Mouse (Mus musculus) lung, adult 2 months (tissue): ENCODE measurements around the gene Stat1.

Experiments used
- CTCF ChIP-seq: fragments of 200-500 bp; IDR thresholded peaks from 2 replicates; pipeline ENCODE4 v1.5.1; 2011; ENCODE audit warnings: mild to moderate bottlenecking, low read length, control low read depth; ENCODE audit not compliant: insufficient read depth
- POLR2A ChIP-seq: fragments of 200-500 bp; IDR thresholded peaks from 2 replicates; pipeline ENCODE4 v1.6.1; 2011; ENCODE audit warnings: low read depth, mild to moderate bottlenecking, control low read depth, low read length, borderline replicate concordance; ENCODE audit errors: extremely low read depth

DNA sequence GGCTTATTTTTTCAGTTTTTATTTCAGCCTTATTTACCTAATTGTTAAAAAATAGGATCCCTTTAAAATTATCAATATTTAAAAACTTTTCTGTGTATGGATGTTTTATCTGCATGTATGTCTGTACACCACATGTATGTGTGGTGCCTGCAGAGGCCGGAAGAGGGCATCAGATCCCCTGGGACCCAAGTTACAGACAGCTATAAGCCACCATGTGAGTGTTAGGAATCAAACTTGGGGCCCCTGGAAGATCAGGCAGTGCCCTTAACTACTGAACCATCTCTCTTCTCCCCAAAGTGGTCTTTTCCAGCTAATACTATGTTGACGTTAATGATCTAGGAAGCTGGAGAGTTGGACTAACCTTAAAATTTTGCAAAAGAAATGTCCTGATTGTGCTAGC lies 28.2 kb downstream of the Stat1 start:
- TF ChIP-seq CTCF, result no peak
- no peak for TF ChIP-seq POLR2A
